Mouse (Mus musculus): ENCODE measurements at regions not wholly inside any gene's neighbourhood (a gene's known extent, or its start where the extent isn't known, plus 50 kb on each side); places are given as distances from the start of the nearest gene placed in this dataset.

- TF ChIP-seq CTCF (conservative IDR thresholded peaks at IDR 0.05; ENCODE audit: insufficient read depth, insufficient read length, low read depth, low read length), result no peak
- no peak for TF ChIP-seq POLR2A (IDR thresholded peaks at IDR 0.05; ENCODE audit: low read depth, low read length)
Observed at GRCm38 (mm10) chr15:5607533-5607932, 363.5 kb upstream of the Ptger4 start.

Data from kidney, adult 2 months (tissue).